Mouse (Mus musculus) liver, adult (tissue): ENCODE results near the gene Taf12.

ENCODE experiments used
- GATA4 ChIP-seq: IDR thresholded peaks from 2 replicates; pipeline ENCODE4 v1.6.1; 2014; ENCODE audit warnings: mild to moderate bottlenecking, low read length; ENCODE audit not compliant: insufficient replicate concordance

Gene Taf12

GRCm38 (mm10) chr4:132261514-132262357 is 12.4 kb upstream of the Taf12 start, which contains the start of gene Gmeb1:
Gene Gmeb1, minus strand, starts transcription at chr4:132261602.
- no peak for TF ChIP-seq GATA4

DNA sequence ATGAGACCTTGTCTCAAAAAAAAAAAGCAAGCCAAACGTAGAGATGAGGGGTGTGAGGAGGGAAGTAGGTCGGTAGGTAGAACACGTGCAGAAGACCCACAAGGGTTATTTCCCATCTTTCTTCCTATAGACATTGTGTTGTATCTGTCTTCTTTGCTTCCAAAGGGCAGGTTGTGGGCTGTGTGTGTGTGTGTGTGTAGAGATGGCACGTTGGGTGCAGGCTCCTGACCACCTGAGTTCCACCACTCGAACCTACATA is 11.9 kb upstream of the Taf12 start:
- TF ChIP-seq GATA4 = no peak

- TF ChIP-seq GATA4 = no peak
Measured at GRCm38 (mm10) chr4:132263313-132263712, 10.9 kb upstream of the Taf12 start.

DNA sequence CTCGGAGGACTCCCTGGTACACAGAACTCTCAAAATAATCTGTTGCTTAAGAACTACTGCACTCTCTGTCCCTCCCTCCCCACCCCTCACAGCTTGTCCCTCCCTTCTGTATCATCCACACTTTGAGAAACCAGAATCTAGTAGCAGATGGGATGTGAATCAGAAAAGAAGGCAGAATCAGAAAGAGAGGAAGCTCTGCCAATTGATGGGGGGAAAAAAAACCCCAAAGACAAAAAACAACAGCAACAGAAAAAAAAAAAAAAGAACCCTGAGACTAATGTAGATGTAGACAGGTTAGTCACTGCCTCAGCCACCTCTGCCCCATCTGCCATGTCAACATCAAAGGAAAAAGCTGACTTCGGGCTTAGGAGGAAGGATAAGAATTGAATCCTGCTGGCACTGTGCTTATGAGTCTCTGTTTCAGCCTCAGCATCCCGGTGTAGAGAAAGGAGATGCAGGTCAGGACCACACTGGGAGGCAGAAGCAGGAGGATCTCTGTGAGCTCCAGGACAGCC is 7.3 kb upstream of the Taf12 start:
- no peak for TF ChIP-seq GATA4

GRCm38 (mm10) chr4:132268871-132269739 is 5.1 kb upstream of the Taf12 start:
- no peak for TF ChIP-seq GATA4

DNA sequence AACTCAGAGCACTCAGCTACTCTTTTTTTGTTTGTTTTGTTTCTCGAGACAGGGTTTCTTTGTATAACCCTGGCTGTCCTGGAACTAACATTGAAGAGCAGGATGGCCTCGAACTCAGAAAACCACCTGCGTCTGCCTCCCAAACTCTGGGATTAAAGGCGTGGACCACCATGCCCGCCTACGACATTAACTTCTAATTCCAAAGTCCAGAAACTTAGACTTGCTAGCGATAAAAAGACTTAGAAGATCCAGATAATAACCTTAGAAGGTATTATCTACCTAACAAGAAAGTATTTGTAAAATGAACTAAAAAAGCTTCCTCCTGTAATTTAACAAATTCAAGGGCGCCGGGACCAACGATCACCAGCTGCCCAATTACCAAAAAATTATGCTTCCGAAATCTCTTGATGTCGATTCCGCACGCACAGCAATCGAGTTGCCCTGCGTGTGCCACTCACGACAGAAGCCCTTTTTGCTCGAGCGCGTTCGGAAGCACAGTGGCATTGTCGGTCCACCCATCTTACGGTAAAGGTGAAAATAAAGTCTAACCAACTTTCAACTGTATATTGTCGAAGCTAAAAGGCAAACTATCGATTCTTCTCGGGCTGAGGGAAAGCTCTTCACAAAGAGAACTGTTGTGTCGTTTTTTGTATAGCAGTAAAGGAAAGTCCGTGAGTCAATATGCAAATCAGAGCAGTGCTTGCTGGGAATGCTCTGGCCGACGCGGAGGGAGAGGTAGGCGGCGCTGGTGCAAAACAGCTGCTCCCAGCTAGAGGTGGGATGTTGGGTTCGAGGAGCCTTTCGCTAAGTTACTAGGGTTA is 4.2 kb upstream of the Taf12 start:
- no peak; the same call in 1 of the 2 replicates for TF ChIP-seq GATA4

DNA sequence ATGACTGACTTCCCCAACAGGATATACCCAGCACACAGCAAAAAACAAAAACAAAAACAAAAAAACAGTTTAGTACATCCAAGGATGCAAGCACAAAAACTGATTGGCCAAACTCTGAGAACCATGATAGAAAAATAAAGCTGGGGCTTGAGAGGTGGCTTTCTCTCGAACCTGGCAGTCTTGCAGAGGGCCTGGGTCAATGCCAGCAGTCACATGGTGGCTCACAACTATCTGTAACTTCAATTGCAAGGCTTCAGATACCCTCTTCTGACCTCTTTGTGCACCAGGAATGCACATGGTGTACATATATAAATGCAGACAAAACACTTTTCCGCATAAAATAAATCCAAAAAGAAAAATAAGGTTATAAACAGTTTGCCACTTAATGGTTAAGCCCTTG is 1.0 kb upstream of the Taf12 start:
- no peak for TF ChIP-seq GATA4

- TF ChIP-seq GATA4 = no peak
Measured at GRCm38 (mm10) chr4:132275949-132276348, 1.8 kb downstream of the Taf12 start.

- no peak for TF ChIP-seq GATA4
Measured at GRCm38 (mm10) chr4:132291056-132291455, 16.9 kb downstream of the Taf12 start.

DNA sequence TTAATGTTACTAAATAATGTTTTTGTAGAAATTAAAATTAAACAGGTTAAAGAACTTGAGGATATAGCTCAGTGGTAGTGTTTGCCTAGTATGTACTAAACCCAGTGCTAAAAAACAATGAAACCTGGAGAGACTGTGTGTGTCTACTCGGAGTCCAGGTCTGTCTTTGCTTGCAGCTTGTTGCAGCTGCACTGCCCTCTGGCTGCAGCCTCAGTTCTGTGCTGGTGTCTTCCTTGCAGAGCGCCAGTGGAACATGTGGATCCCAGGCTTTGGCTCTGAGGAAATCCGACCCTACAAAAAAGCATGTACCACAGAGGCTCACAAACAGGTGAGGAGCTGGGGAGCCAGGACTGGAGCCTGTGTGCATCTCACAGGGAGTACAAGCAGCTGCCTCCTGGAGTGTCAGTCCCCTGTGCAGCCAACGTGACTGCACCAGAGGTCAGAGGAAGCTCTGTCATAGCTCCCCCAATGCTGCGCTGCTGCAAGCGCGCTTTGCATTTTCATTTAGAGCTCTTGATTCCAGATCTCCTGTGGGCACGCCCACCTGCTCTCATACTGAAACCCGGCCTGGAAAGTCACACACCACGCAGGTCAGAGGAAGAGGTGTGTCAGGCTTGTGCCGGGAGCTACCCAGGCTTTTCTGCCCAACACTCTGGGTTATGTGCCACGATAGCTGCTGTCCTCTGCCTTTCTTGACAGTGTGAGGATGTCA is 17.6 kb downstream of the Taf12 start:
- TF ChIP-seq GATA4 = no peak

- no peak for TF ChIP-seq GATA4
Measured at GRCm38 (mm10) chr4:132292988-132293387, 18.8 kb downstream of the Taf12 start.

- TF ChIP-seq GATA4 = no peak
Measured at GRCm38 (mm10) chr4:132293682-132294240, 19.6 kb downstream of the Taf12 start.

DNA sequence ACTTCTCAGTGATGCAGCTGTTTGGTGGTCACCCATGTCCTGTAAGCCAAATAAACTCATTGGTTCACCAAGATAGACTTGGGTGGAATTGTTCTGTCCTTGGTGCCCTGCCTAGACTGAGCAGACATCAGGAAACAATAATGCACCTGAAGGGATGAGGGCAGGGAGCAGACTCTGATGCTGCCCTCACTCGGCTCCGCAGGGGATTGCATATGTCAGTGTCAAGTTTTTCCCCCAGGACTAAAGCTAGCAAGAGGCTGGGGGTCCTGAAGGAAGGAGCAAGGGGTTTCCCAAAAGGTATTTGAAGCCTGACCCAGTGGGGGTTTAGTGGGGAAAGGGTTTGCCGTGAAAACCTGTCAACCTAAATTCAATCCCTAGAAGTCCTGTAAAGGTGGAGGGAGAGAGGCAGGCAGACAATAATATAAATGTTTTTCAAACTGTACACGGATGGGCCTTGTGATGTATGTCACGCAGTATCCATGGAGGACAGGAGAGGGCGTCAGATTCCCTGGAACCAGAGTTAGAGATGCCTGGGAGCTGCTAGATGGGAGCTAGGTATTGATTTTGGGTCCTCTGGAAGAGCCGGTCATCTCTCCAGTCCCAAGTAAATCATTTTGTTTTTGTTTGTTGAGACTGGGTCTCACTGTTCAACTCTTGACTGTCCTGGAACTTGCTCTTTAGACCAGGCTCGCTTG is 21.7 kb downstream of the Taf12 start:
- TF ChIP-seq GATA4 = no peak

- TF ChIP-seq GATA4 = no peak
Measured at GRCm38 (mm10) chr4:132299849-132300248, 25.7 kb downstream of the Taf12 start.

GRCm38 (mm10) chr4:132301486-132301885 is 27.3 kb downstream of the Taf12 start:
- TF ChIP-seq GATA4 = no peak
